Mouse (Mus musculus): Measurements from ENCODE around the gene Grhl1.
A peak's percentile ranks its signal among the peaks of the same experiment; 100 is the strongest.
"Not testable (repeated sequence)": the region's sequence is repeated elsewhere in the genome, so short reads cannot be mapped to it uniquely, and the experiment has no call there.

Grhl1 gene

GRCm38 (mm10) chr12:24571523-24572392, at the start of gene Grhl1:
Gene Grhl1, plus strand, starts transcription at chr12:24572283.
- DNase-seq (ENCODE audit: low spot score) = peak; percentile 73

GRCm38 (mm10) chr12:24525065-24525464, 47.0 kb upstream of the Grhl1 start:
- DNase-seq (ENCODE audit: low spot score) = not testable (repeated sequence)

GRCm38 (mm10) chr12:24536390-24536789, 35.7 kb upstream of the Grhl1 start:
- DNase-seq (ENCODE audit: low spot score) = no peak

GRCm38 (mm10) chr12:24537201-24537600, 34.9 kb upstream of the Grhl1 start:
- no peak for DNase-seq (ENCODE audit: low spot score)

GRCm38 (mm10) chr12:24537965-24538364, 34.1 kb upstream of the Grhl1 start:
- no peak for DNase-seq (ENCODE audit: low spot score)

- DNase-seq (ENCODE audit: low spot score) = no peak
These were observed 30.5 kb upstream of the Grhl1 start for GRCm38 (mm10) chr12:24541426-24542154.

GRCm38 (mm10) chr12:24547686-24548085, 24.4 kb upstream of the Grhl1 start:
- DNase-seq (ENCODE audit: low spot score) = no peak

GRCm38 (mm10) chr12:24548885-24549284, 23.2 kb upstream of the Grhl1 start:
- no peak for DNase-seq (ENCODE audit: low spot score)

- DNase-seq (ENCODE audit: low spot score) = no peak
These were observed 19.6 kb upstream of the Grhl1 start for GRCm38 (mm10) chr12:24552531-24552930.

- no peak for DNase-seq (ENCODE audit: low spot score)
These were observed 16.1 kb upstream of the Grhl1 start for GRCm38 (mm10) chr12:24555976-24556375.

- no peak for DNase-seq (ENCODE audit: low spot score)
These were observed 8.6 kb upstream of the Grhl1 start for GRCm38 (mm10) chr12:24563395-24563960.

GRCm38 (mm10) chr12:24565311-24565710, 6.8 kb upstream of the Grhl1 start:
- DNase-seq (ENCODE audit: low spot score) = no peak

GRCm38 (mm10) chr12:24567606-24568005, 4.5 kb upstream of the Grhl1 start:
- no peak for DNase-seq (ENCODE audit: low spot score)

GRCm38 (mm10) chr12:24572421-24573274, 565 bp downstream of the Grhl1 start:
- no peak for DNase-seq (ENCODE audit: low spot score)

- no peak for DNase-seq (ENCODE audit: low spot score)
These were observed 1.1 kb downstream of the Grhl1 start for GRCm38 (mm10) chr12:24573275-24573580.

- no peak for DNase-seq (ENCODE audit: low spot score)
These were observed 2.8 kb downstream of the Grhl1 start for GRCm38 (mm10) chr12:24574870-24575269.

GRCm38 (mm10) chr12:24580452-24580851, 8.4 kb downstream of the Grhl1 start:
- no peak for DNase-seq (ENCODE audit: low spot score)

- DNase-seq (ENCODE audit: low spot score) = no peak
These were observed 9.1 kb downstream of the Grhl1 start for GRCm38 (mm10) chr12:24580996-24581683.

GRCm38 (mm10) chr12:24583653-24584052, 11.6 kb downstream of the Grhl1 start:
- DNase-seq (ENCODE audit: low spot score) = no peak

- DNase-seq (ENCODE audit: low spot score) = no peak
These were observed 12.8 kb downstream of the Grhl1 start for GRCm38 (mm10) chr12:24584835-24585234.

- DNase-seq (ENCODE audit: low spot score) = no peak
These were observed 14.1 kb downstream of the Grhl1 start for GRCm38 (mm10) chr12:24586193-24586592.
